Mouse (Mus musculus): ENCODE data around the gene Il31ra. TPM values are rescaled to one million over a fixed set of nuclear protein-coding genes. Genes with fewer than 3 reads are reported as not detected.

Il31ra gene
- polyA plus RNA-seq, 1 experiment from 2014 or later = not detected

GRCm38 (mm10) chr13:112492285-112492678, 101.9 kb downstream of the Il31ra start:
- WGBS = 98% methylated on average over 1 of the region's 1 CpGs
- no peak for DNase-seq

GRCm38 (mm10) chr13:112491636-112492284, 102.4 kb downstream of the Il31ra start:
- Histone ChIP-seq H3K9ac (replicated peaks; ENCODE audit: low read length) (no peak overlapping the region), H3K4me1 (ENCODE audit: control insufficient read depth, insufficient read depth, low read length) (no peaks in the 10 kb centered on the region), H3K27me3 (ENCODE audit: control insufficient read depth, insufficient read depth, low read length) (no peaks in the 10 kb centered on the region), H3K36me3 (ENCODE audit: control insufficient read depth, insufficient read depth, low read length) (peaks cover 20% of the 10 kb centered on the region), H3K9me3 (ENCODE audit: control insufficient read depth, low read length) (no peaks in the 10 kb centered on the region), H3K4me3 (replicated peaks; ENCODE audit: low read depth, low read length) (no peak overlapping the region), H3K27ac (replicated peaks; ENCODE audit: low read depth, low read length) (no peak overlapping the region), H3K4me2 (ENCODE audit: low read length) (no peak overlapping the region)
- WGBS = 93% methylated on average over 14 of the region's 14 CpGs
- no peak for ATAC-seq (ENCODE audit: low FRiP score, low TSS enrichment)
- no peak for DNase-seq

More at GRCm38 (mm10) chr13:112492285-112492678, 101.9 kb downstream of the Il31ra start:
- ATAC-seq (ENCODE audit: low FRiP score, low TSS enrichment) = no peak
- no peaks in the 10 kb centered on the region for H3K9me3 ChIP-seq (ENCODE audit: control insufficient read depth, low read length)
- no peak overlapping the region for H3K9ac ChIP-seq (replicated peaks; ENCODE audit: low read length)
- H3K4me3 ChIP-seq (replicated peaks; ENCODE audit: low read depth, low read length) = no peak overlapping the region
- no peak overlapping the region for H3K4me2 ChIP-seq (ENCODE audit: low read length)
- H3K36me3 ChIP-seq (ENCODE audit: control insufficient read depth, insufficient read depth, low read length) = peaks cover 22% of the 10 kb centered on the region
- H3K4me1 ChIP-seq (ENCODE audit: control insufficient read depth, insufficient read depth, low read length) = no peaks in the 10 kb centered on the region
- H3K27me3 ChIP-seq (ENCODE audit: control insufficient read depth, insufficient read depth, low read length) = no peaks in the 10 kb centered on the region
- no peak overlapping the region for H3K27ac ChIP-seq (replicated peaks; ENCODE audit: low read depth, low read length)

GRCm38 (mm10) chr13:112490036-112490435, 104.1 kb downstream of the Il31ra start:
- Histone ChIP-seq H3K4me1 (ENCODE audit: control insufficient read depth, insufficient read depth, low read length) (no peaks in the 10 kb centered on the region), H3K9ac (replicated peaks; ENCODE audit: low read length) (no peak overlapping the region), H3K4me2 (ENCODE audit: low read length) (no peak overlapping the region), H3K27me3 (ENCODE audit: control insufficient read depth, insufficient read depth, low read length) (no peaks in the 10 kb centered on the region), H3K36me3 (ENCODE audit: control insufficient read depth, insufficient read depth, low read length) (peaks cover 22% of the 10 kb centered on the region), H3K27ac (replicated peaks; ENCODE audit: low read depth, low read length) (no peak overlapping the region), H3K9me3 (ENCODE audit: control insufficient read depth, low read length) (no peaks in the 10 kb centered on the region), H3K4me3 (replicated peaks; ENCODE audit: low read depth, low read length) (no peak overlapping the region)
- no peak for DNase-seq
- no peak for ATAC-seq (ENCODE audit: low FRiP score, low TSS enrichment)
- 96% methylated on average over 3 of the region's 3 CpGs for WGBS

- 96% methylated on average over 5 of the region's 5 CpGs for WGBS
Observed at GRCm38 (mm10) chr13:112486676-112487075, 107.5 kb downstream of the Il31ra start.

GRCm38 (mm10) chr13:112486236-112486635, 107.9 kb downstream of the Il31ra start:
- Histone ChIP-seq H3K36me3 (ENCODE audit: control insufficient read depth, insufficient read depth, low read length) (peaks cover 38% of the 10 kb centered on the region), H3K27me3 (ENCODE audit: control insufficient read depth, insufficient read depth, low read length) (no peaks in the 10 kb centered on the region), H3K9ac (replicated peaks; ENCODE audit: low read length) (no peak overlapping the region), H3K9me3 (ENCODE audit: control insufficient read depth, low read length) (no peaks in the 10 kb centered on the region), H3K4me2 (ENCODE audit: low read length) (no peak overlapping the region), H3K27ac (replicated peaks; ENCODE audit: low read depth, low read length) (no peak overlapping the region), H3K4me1 (ENCODE audit: control insufficient read depth, insufficient read depth, low read length) (no peaks in the 10 kb centered on the region), H3K4me3 (replicated peaks; ENCODE audit: low read depth, low read length) (no peak overlapping the region)
- no peak for DNase-seq
- WGBS = 97% methylated on average over 5 of the region's 5 CpGs
- no peak for ATAC-seq (ENCODE audit: low FRiP score, low TSS enrichment)

More at GRCm38 (mm10) chr13:112486676-112487075, 107.5 kb downstream of the Il31ra start:
- no peak for DNase-seq
- H3K4me2 ChIP-seq (ENCODE audit: low read length) = no peak overlapping the region
- no peaks in the 10 kb centered on the region for H3K27me3 ChIP-seq (ENCODE audit: control insufficient read depth, insufficient read depth, low read length)
- no peak overlapping the region for H3K27ac ChIP-seq (replicated peaks; ENCODE audit: low read depth, low read length)
- H3K36me3 ChIP-seq (ENCODE audit: control insufficient read depth, insufficient read depth, low read length) = peaks cover 35% of the 10 kb centered on the region
- no peak overlapping the region for H3K4me3 ChIP-seq (replicated peaks; ENCODE audit: low read depth, low read length)
- ATAC-seq (ENCODE audit: low FRiP score, low TSS enrichment) = no peak
- no peaks in the 10 kb centered on the region for H3K4me1 ChIP-seq (ENCODE audit: control insufficient read depth, insufficient read depth, low read length)
- H3K9me3 ChIP-seq (ENCODE audit: control insufficient read depth, low read length) = no peaks in the 10 kb centered on the region
- no peak overlapping the region for H3K9ac ChIP-seq (replicated peaks; ENCODE audit: low read length)

GRCm38 (mm10) chr13:112483015-112483414, 111.1 kb downstream of the Il31ra start:
- no peak for ATAC-seq (ENCODE audit: low FRiP score, low TSS enrichment)
- no peak for DNase-seq
- no peak overlapping the region for H3K4me3 ChIP-seq (replicated peaks; ENCODE audit: low read depth, low read length)
- peaks cover 35% of the 10 kb centered on the region for H3K36me3 ChIP-seq (ENCODE audit: control insufficient read depth, insufficient read depth, low read length)
- H3K9me3 ChIP-seq (ENCODE audit: control insufficient read depth, low read length) = no peaks in the 10 kb centered on the region
- no peak overlapping the region for H3K27ac ChIP-seq (replicated peaks; ENCODE audit: low read depth, low read length)
- 88% methylated on average over 7 of the region's 7 CpGs for WGBS
- no peak overlapping the region for H3K9ac ChIP-seq (replicated peaks; ENCODE audit: low read length)
- no peak overlapping the region for H3K4me2 ChIP-seq (ENCODE audit: low read length)
- no peaks in the 10 kb centered on the region for H3K27me3 ChIP-seq (ENCODE audit: control insufficient read depth, insufficient read depth, low read length)
- no peaks in the 10 kb centered on the region for H3K4me1 ChIP-seq (ENCODE audit: control insufficient read depth, insufficient read depth, low read length)

- 94% methylated on average over 5 of the region's 5 CpGs for WGBS
- Histone ChIP-seq H3K27ac (replicated peaks; ENCODE audit: low read depth, low read length) (no peak overlapping the region), H3K4me1 (ENCODE audit: control insufficient read depth, insufficient read depth, low read length) (no peaks in the 10 kb centered on the region), H3K4me3 (replicated peaks; ENCODE audit: low read depth, low read length) (no peak overlapping the region), H3K36me3 (ENCODE audit: control insufficient read depth, insufficient read depth, low read length) (peaks cover 35% of the 10 kb centered on the region), H3K9me3 (ENCODE audit: control insufficient read depth, low read length) (no peaks in the 10 kb centered on the region), H3K4me2 (ENCODE audit: low read length) (no peak overlapping the region), H3K27me3 (ENCODE audit: control insufficient read depth, insufficient read depth, low read length) (no peaks in the 10 kb centered on the region), H3K9ac (replicated peaks; ENCODE audit: low read length) (no peak overlapping the region)
- no peak for DNase-seq
- no peak for ATAC-seq (ENCODE audit: low FRiP score, low TSS enrichment)
Observed at GRCm38 (mm10) chr13:112482525-112482924, 111.6 kb downstream of the Il31ra start.

GRCm38 (mm10) chr13:112479926-112480325, 114.2 kb downstream of the Il31ra start:
- Histone ChIP-seq H3K27ac (replicated peaks; ENCODE audit: low read depth, low read length) (no peak overlapping the region), H3K4me2 (ENCODE audit: low read length) (no peak overlapping the region), H3K36me3 (ENCODE audit: control insufficient read depth, insufficient read depth, low read length) (peaks cover 34% of the 10 kb centered on the region), H3K27me3 (ENCODE audit: control insufficient read depth, insufficient read depth, low read length) (no peaks in the 10 kb centered on the region), H3K9me3 (ENCODE audit: control insufficient read depth, low read length) (no peaks in the 10 kb centered on the region), H3K9ac (replicated peaks; ENCODE audit: low read length) (no peak overlapping the region), H3K4me3 (replicated peaks; ENCODE audit: low read depth, low read length) (no peak overlapping the region), H3K4me1 (ENCODE audit: control insufficient read depth, insufficient read depth, low read length) (no peaks in the 10 kb centered on the region)
- ATAC-seq (ENCODE audit: low FRiP score, low TSS enrichment) = no peak
- no peak for DNase-seq
- 92% methylated on average over 15 of the region's 15 CpGs for WGBS

- ATAC-seq (ENCODE audit: low FRiP score, low TSS enrichment) = no peak
- Histone ChIP-seq H3K27me3 (ENCODE audit: control insufficient read depth, insufficient read depth, low read length) (no peaks in the 10 kb centered on the region), H3K36me3 (ENCODE audit: control insufficient read depth, insufficient read depth, low read length) (peaks cover 30% of the 10 kb centered on the region), H3K4me3 (replicated peaks; ENCODE audit: low read depth, low read length) (no peak overlapping the region), H3K9me3 (ENCODE audit: control insufficient read depth, low read length) (no peaks in the 10 kb centered on the region), H3K9ac (replicated peaks; ENCODE audit: low read length) (no peak overlapping the region), H3K4me1 (ENCODE audit: control insufficient read depth, insufficient read depth, low read length) (no peaks in the 10 kb centered on the region), H3K27ac (replicated peaks; ENCODE audit: low read depth, low read length) (no peak overlapping the region), H3K4me2 (ENCODE audit: low read length) (no peak overlapping the region)
- 86% methylated on average over 7 of the region's 7 CpGs for WGBS
- no peak for DNase-seq
Observed at GRCm38 (mm10) chr13:112479032-112479431, 115.1 kb downstream of the Il31ra start.
